Mouse (Mus musculus) liver, adult 2 months (tissue): Measurements from ENCODE around the gene Gm3417.

Experiments used
- CTCF ChIP-seq: fragments of 200-500 bp; IDR thresholded peaks from 2 replicates; pipeline ENCODE4 v1.5.1; 2011; ENCODE audit warnings: low read depth, low read length, control low read depth
- POLR2A ChIP-seq: fragments of 200-500 bp; IDR thresholded peaks from 2 replicates; pipeline ENCODE4 v1.6.1; 2011; ENCODE audit warnings: low read length, control low read depth; ENCODE audit not compliant: insufficient read depth; ENCODE audit errors: extremely low read depth

DNA sequence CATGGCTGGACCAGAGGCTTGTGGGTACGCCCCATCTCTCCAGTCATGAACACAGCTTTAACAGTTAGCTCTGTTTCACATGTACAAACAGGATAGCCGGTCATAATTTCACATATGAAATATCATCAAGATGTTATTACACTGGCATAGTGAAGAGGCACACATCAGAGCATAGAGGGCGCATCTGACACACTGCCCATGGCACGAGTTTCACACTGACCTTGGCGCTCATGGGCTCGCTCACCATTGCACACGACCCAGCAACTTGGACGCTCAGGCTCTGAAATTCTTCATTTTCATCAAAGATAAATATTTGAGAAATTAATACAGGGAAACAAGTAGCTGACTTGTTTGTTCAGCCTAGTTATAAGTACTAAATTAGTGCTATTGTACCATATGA lies 60.7 kb downstream of the Gm3417 start:
- TF ChIP-seq CTCF (no peak), POLR2A (no peak)
